ENCODE assay signal across 14 mouse cellular contexts in the genomic region with DNA sequence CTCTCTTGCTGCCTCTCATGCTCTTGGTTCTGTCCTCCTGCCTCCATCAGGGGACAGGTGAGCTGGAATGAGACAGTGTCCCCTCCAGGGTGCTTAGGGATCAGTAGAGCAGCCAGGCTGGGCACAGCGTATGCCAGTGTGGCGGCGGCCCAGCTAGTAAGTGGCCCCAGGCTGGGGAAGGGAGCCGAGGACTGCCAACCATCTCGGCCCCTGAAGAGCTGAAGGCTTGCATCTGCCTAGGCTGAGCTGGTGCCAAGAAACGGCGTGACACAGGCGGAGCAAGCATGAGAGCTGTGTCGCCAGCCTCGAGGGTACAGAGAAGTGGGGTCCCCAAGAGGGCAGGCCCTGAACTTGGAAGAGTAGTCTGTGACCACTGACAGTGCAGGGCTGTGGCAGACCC. TPM values are rescaled to one million over a fixed set of nuclear protein-coding genes. Genes with fewer than 3 reads are reported as not detected.
DNase-seq lines count a peak whose midpoint lies in the region; ATAC-seq lines count a peak whose summit lies in the region.
"Had no signal": no experiment of that assay in that cellular context is flagged by ENCODE, and none has a peak within 500 bp of the region (broad histone marks: within the 10 kb centered on the region; RNA-seq: fewer than 3 reads in every experiment).

No protein-coding gene starts in this region.

- no peak for DNase-seq in lung, adult 18-20 months
- DNase-seq in cerebellum, adult 11-12 months: peak; percentile 81
- DNase-seq in kidney, postnatal 4 days: no peak
- DNase-seq in lung, postnatal 14 days: no peak
- DNase-seq: gastrocnemius, adult 2 months; heart, postnatal 36 days; kidney, adult 8-10 months had no signal

- H3K27ac ChIP-seq in forebrain, embryonic 13.5 days: no peak overlapping the region
- H3K27ac ChIP-seq in forebrain, embryonic 12.5 days: no peak overlapping the region
- H3K27ac ChIP-seq in lung, embryonic 16.5 days (ENCODE audit: low read length): no peak overlapping the region
- H3K27ac ChIP-seq in forebrain, embryonic 16.5 days (ENCODE audit: low read length): no peak overlapping the region
- H3K27ac ChIP-seq: gastrocnemius, adult 2 months; neural tube, embryonic 12.5 days had no signal

- WGBS in forebrain, embryonic 13.5 days: 63% methylated on average over 10 of the region's 10 CpGs
- 79% methylated on average over 10 of the region's 10 CpGs for WGBS in forebrain, embryonic 12.5 days
- 78% methylated on average over 10 of the region's 10 CpGs for WGBS in lung, embryonic 16.5 days
- 53% methylated on average over 10 of the region's 10 CpGs for WGBS in forebrain, embryonic 16.5 days

- H3K4me1 ChIP-seq in forebrain, embryonic 13.5 days: peaks cover 14% of the 10 kb centered on the region; the same call in 1 of the 2 replicates
- peaks cover 11% of the 10 kb centered on the region; the same call in 1 of the 2 replicates for H3K4me1 ChIP-seq in forebrain, embryonic 12.5 days
- no peaks in the 10 kb centered on the region for H3K4me1 ChIP-seq in lung, embryonic 16.5 days (replicated peaks; ENCODE audit: control insufficient read depth, insufficient read depth, low read length)
- peaks cover 8% of the 10 kb centered on the region for H3K4me1 ChIP-seq in forebrain, embryonic 16.5 days (replicated peaks; ENCODE audit: control insufficient read depth, insufficient read depth, low read length)

- no peaks in the 10 kb centered on the region for H3K9me3 ChIP-seq in forebrain, embryonic 13.5 days (replicated peaks)
- H3K9me3 ChIP-seq in forebrain, embryonic 12.5 days: no peaks in the 10 kb centered on the region
- H3K9me3 ChIP-seq in lung, embryonic 16.5 days (ENCODE audit: control insufficient read depth, low read length): no peaks in the 10 kb centered on the region
- H3K9me3 ChIP-seq in forebrain, embryonic 16.5 days (ENCODE audit: control insufficient read depth, low read length): no peaks in the 10 kb centered on the region
- H3K9me3 ChIP-seq: G1E; megakaryocyte, embryonic 14.5 days; neural tube, embryonic 12.5 days had no signal

- 0 out of 2 replicates have a peak overlapping the region, but pooled peaks have one; percentile 4 for H3K9ac ChIP-seq in forebrain, embryonic 13.5 days
- H3K9ac ChIP-seq in forebrain, embryonic 12.5 days: no peak overlapping the region
- no peak overlapping the region for H3K9ac ChIP-seq in lung, embryonic 16.5 days (ENCODE audit: low read length)
- no peak overlapping the region for H3K9ac ChIP-seq in forebrain, embryonic 16.5 days (replicated peaks; ENCODE audit: low read depth, low read length)
- H3K9ac ChIP-seq: neural tube, embryonic 12.5 days had no signal

- no peaks in the 10 kb centered on the region for H3K36me3 ChIP-seq in forebrain, embryonic 13.5 days (ENCODE audit: poor library complexity, severe bottlenecking)
- H3K36me3 ChIP-seq in forebrain, embryonic 12.5 days (replicated peaks): peaks cover 10% of the 10 kb centered on the region; the same call in 1 of the 2 replicates
- H3K36me3 ChIP-seq in lung, embryonic 16.5 days (ENCODE audit: control insufficient read depth, insufficient read depth, low read length): no peaks in the 10 kb centered on the region
- no peaks in the 10 kb centered on the region for H3K36me3 ChIP-seq in forebrain, embryonic 16.5 days (ENCODE audit: control insufficient read depth, insufficient read depth)

- 0 out of 2 replicates have a peak, but pooled peaks have one; percentile 34 for ATAC-seq in forebrain, embryonic 13.5 days
- ATAC-seq in forebrain, embryonic 12.5 days (ENCODE audit: low FRiP score): no peak
- ATAC-seq in lung, embryonic 16.5 days (ENCODE audit: low read depth): 0 out of 2 replicates have a peak, but pooled peaks have one; percentile 17
- ATAC-seq in forebrain, embryonic 16.5 days: peak; percentile 57

- H3K27me3 ChIP-seq in forebrain, embryonic 13.5 days: peaks cover 6% of the 10 kb centered on the region; the same call in 1 of the 2 replicates
- H3K27me3 ChIP-seq in forebrain, embryonic 12.5 days: peaks cover 38% of the 10 kb centered on the region
- H3K27me3 ChIP-seq in lung, embryonic 16.5 days (ENCODE audit: control insufficient read depth, insufficient read depth, low read depth, low read length): no peaks in the 10 kb centered on the region; the same call in none of the 2 replicates
- no peaks in the 10 kb centered on the region for H3K27me3 ChIP-seq in forebrain, embryonic 16.5 days (replicated peaks; ENCODE audit: control insufficient read depth, insufficient read depth, low read length)
- H3K27me3 ChIP-seq: neural tube, embryonic 12.5 days had no signal

- H3K4me2 ChIP-seq in forebrain, embryonic 13.5 days: no peak overlapping the region
- H3K4me2 ChIP-seq in forebrain, embryonic 12.5 days: no peak overlapping the region
- H3K4me2 ChIP-seq in lung, embryonic 16.5 days (ENCODE audit: low read depth, low read length): no peak overlapping the region
- H3K4me2 ChIP-seq in forebrain, embryonic 16.5 days (ENCODE audit: low read length): no peak overlapping the region
- H3K4me2 ChIP-seq: neural tube, embryonic 12.5 days had no signal

- no peak overlapping the region for H3K4me3 ChIP-seq in forebrain, embryonic 13.5 days
- H3K4me3 ChIP-seq in forebrain, embryonic 12.5 days (replicated peaks): no peak overlapping the region
- H3K4me3 ChIP-seq in lung, embryonic 16.5 days (ENCODE audit: low read length): no peak overlapping the region
- no peak overlapping the region for H3K4me3 ChIP-seq in forebrain, embryonic 16.5 days (replicated peaks; ENCODE audit: low read length)
- H3K4me3 ChIP-seq: gastrocnemius, adult 2 months; megakaryocyte, embryonic 14.5 days; neural tube, embryonic 12.5 days had no signal

RNA-seq across cellular contexts. Expression of a gene that starts 8.9 kb away (rescaled TPM):
- 0.59 and 0.87 TPM in 2 replicates for polyA plus RNA-seq in forebrain, embryonic 13.5 days (2015; fragmentation: Nextera tagmentation; extraction: Ambion mirVana)
- polyA plus RNA-seq in forebrain, embryonic 12.5 days (2016; fragmentation: Nextera tagmentation; extraction: Ambion mirVana): 0.62 and 0.64 TPM in 2 replicates
- polyA plus RNA-seq in lung, embryonic 16.5 days (2015; fragmentation: Nextera tagmentation; extraction: Ambion mirVana): 0.14 and 0.28 TPM in 2 replicates
- polyA plus RNA-seq in forebrain, embryonic 16.5 days (2015; fragmentation: Nextera tagmentation; extraction: Ambion mirVana): 1.5 and 1.6 TPM in 2 replicates
- polyA plus RNA-seq: G1E had no signal

RNA-seq across cellular contexts. Expression of a gene that starts 33.2 kb away (rescaled TPM):
- polyA plus RNA-seq in forebrain, embryonic 13.5 days (2015; fragmentation: Nextera tagmentation; extraction: Ambion mirVana): 83.1 and 84.4 TPM in 2 replicates
- 74.0 and 75.0 TPM in 2 replicates for polyA plus RNA-seq in forebrain, embryonic 12.5 days (2016; fragmentation: Nextera tagmentation; extraction: Ambion mirVana)
- 76.5 and 80.0 TPM in 2 replicates for polyA plus RNA-seq in lung, embryonic 16.5 days (2015; fragmentation: Nextera tagmentation; extraction: Ambion mirVana)
- polyA plus RNA-seq in forebrain, embryonic 16.5 days (2015; fragmentation: Nextera tagmentation; extraction: Ambion mirVana): 70.2 and 75.5 TPM in 2 replicates

RNA-seq across cellular contexts. Expression of a gene that starts 33.5 kb away (rescaled TPM):
- 599 and 621 TPM in 2 replicates for polyA plus RNA-seq in forebrain, embryonic 13.5 days (2015; fragmentation: Nextera tagmentation; extraction: Ambion mirVana)
- 510 and 566 TPM in 2 replicates for polyA plus RNA-seq in forebrain, embryonic 12.5 days (2016; fragmentation: Nextera tagmentation; extraction: Ambion mirVana)
- 806 and 839 TPM in 2 replicates for polyA plus RNA-seq in lung, embryonic 16.5 days (2015; fragmentation: Nextera tagmentation; extraction: Ambion mirVana)
- 487 and 509 TPM in 2 replicates for polyA plus RNA-seq in forebrain, embryonic 16.5 days (2015; fragmentation: Nextera tagmentation; extraction: Ambion mirVana)
